Mouse (Mus musculus) CH12.LX (cell line): ENCODE data around the gene Siglecf. TPM values are rescaled to one million over a fixed set of nuclear protein-coding genes. Genes with fewer than 3 reads are reported as not detected.

Source experiments
- DNase-seq: peaks from one replicate; pipeline ENCODE4 v3.0.0-alpha.2; 2013; ENCODE audit errors: extremely low read depth
- H3K27ac ChIP-seq: 2 replicates; pipeline ENCODE4 v1.5.1; 2012; ENCODE audit warnings: low read depth, mild to moderate bottlenecking, control low read depth, moderate library complexity; ENCODE audit not compliant: insufficient read depth
- H3K27me3 ChIP-seq: replicated peaks from 2 replicates; pipeline ENCODE3; 2012; ENCODE audit warnings: inconsistent platforms
- H3K36me3 ChIP-seq, 2 experiments: replicated peaks in 1 of 2; 2 replicates each; pipeline versions ENCODE3 to v1.6.1; 2012; ENCODE audit warnings: inconsistent platforms in 1 of 2, low read length in 1 of 2, mild to moderate bottlenecking in 1 of 2, mixed read lengths in 1 of 2, moderate library complexity in 1 of 2; ENCODE audit not compliant: control insufficient read depth in 1 of 2, insufficient read depth in 1 of 2
- H3K4me1 ChIP-seq, 2 experiments: 2 replicates each; pipeline ENCODE4 v1.6.1; 2012; ENCODE audit warnings: inconsistent platforms in 1 of 2, moderate library complexity in 1 of 2; ENCODE audit not compliant: insufficient read depth in 2 of 2, control insufficient read depth in 1 of 2
- H3K4me2 ChIP-seq: 2 replicates; pipeline ENCODE4 v1.6.1; 2012; ENCODE audit warnings: low read depth, mild to moderate bottlenecking, control low read depth; ENCODE audit not compliant: poor library complexity, insufficient read depth, severe bottlenecking
- H3K4me3 ChIP-seq, 3 experiments: fragments of 150-350 bp in 1 of 3; sonication (generic) in 1 of 3; replicated peaks in 1 of 3; 2 replicates each; pipeline versions ENCODE3 to v1.5.1; 2011 to 2012; ENCODE audit warnings: low read depth in 2 of 3, low read length in 2 of 3, mild to moderate bottlenecking in 2 of 3, moderate library complexity in 2 of 3, control low read depth in 1 of 3, improper control_type of control experiment in 1 of 3, inconsistent platforms in 1 of 3, mixed read lengths in 1 of 3; ENCODE audit not compliant: poor library complexity in 1 of 3
- H3K79me2 ChIP-seq: replicated peaks from 2 replicates; pipeline ENCODE4 v1.6.1; 2012; ENCODE audit warnings: mild to moderate bottlenecking, moderate library complexity; ENCODE audit not compliant: control insufficient read depth, poor library complexity, insufficient read depth, severe bottlenecking; ENCODE audit errors: extremely low read depth
- H3K9ac ChIP-seq: 2 replicates; pipeline ENCODE4 v1.6.1; 2012; ENCODE audit warnings: low read depth, mild to moderate bottlenecking, control low read depth, moderate library complexity; ENCODE audit not compliant: insufficient read depth
- H3K9me3 ChIP-seq: replicated peaks from 2 replicates; pipeline ENCODE3; 2012; ENCODE audit warnings: low read length, inconsistent platforms, mixed read lengths
- BHLHE40 ChIP-seq: IDR thresholded peaks from 2 replicates; pipeline ENCODE4 v1.6.1; 2011; ENCODE audit warnings: mild to moderate bottlenecking, low read depth, low read length, improper control_type of control experiment
- CHD1 ChIP-seq: IDR thresholded peaks from 2 replicates; pipeline ENCODE4 v1.6.1; 2012; ENCODE audit warnings: low read depth, low read length, improper control_type of control experiment, inconsistent platforms
- CHD2 ChIP-seq: IDR thresholded peaks from 2 replicates; pipeline ENCODE4 v1.6.1; 2011; ENCODE audit warnings: low read length, improper control_type of control experiment
- CTCF ChIP-seq, 2 experiments: IDR thresholded peaks in 1 of 2; conservative IDR thresholded peaks in 1 of 2; 2 replicates each; pipeline ENCODE4 v1.5.1; 2011 to 2012; ENCODE audit warnings: low read depth in 2 of 2, low read length in 2 of 2, improper control_type of control experiment in 1 of 2, inconsistent platforms in 1 of 2, mild to moderate bottlenecking in 1 of 2, moderate library complexity in 1 of 2
- E2F4 ChIP-seq: IDR thresholded peaks from 2 replicates; pipeline ENCODE4 v1.6.1; 2011; ENCODE audit warnings: low read depth, low read length, improper control_type of control experiment; ENCODE audit not compliant: insufficient replicate concordance
- ELF1 ChIP-seq: IDR thresholded peaks from 2 replicates; pipeline ENCODE4 v1.6.1; 2014; ENCODE audit warnings: low read depth, mild to moderate bottlenecking, inconsistent platforms, low read length, improper control_type of control experiment
- EP300 ChIP-seq: IDR thresholded peaks from 2 replicates; pipeline ENCODE4 v1.6.1; 2011; ENCODE audit warnings: low read length, improper control_type of control experiment
- ETS1 ChIP-seq: conservative IDR thresholded peaks from 2 replicates; pipeline ENCODE4 v1.6.1; 2012; ENCODE audit warnings: low read depth, mild to moderate bottlenecking, inconsistent platforms, low read length, improper control_type of control experiment, moderate library complexity
- GABPA ChIP-seq: IDR thresholded peaks from 2 replicates; pipeline ENCODE4 v1.6.1; 2012; ENCODE audit warnings: low read depth, low read length, improper control_type of control experiment, inconsistent platforms; ENCODE audit not compliant: insufficient replicate concordance
- HCFC1 ChIP-seq: IDR thresholded peaks from 2 replicates; pipeline ENCODE4 v1.6.1; 2012; ENCODE audit warnings: low read depth, mild to moderate bottlenecking, inconsistent platforms, low read length, improper control_type of control experiment
- IRF4 ChIP-seq: IDR thresholded peaks from 2 replicates; pipeline ENCODE4 v1.6.1; 2014; ENCODE audit warnings: low read depth, mild to moderate bottlenecking, inconsistent platforms, low read length, improper control_type of control experiment
- JUN ChIP-seq: IDR thresholded peaks from 2 replicates; pipeline ENCODE4 v1.6.1; 2011; ENCODE audit warnings: low read depth, mild to moderate bottlenecking, low read length, improper control_type of control experiment, moderate library complexity; ENCODE audit not compliant: insufficient read depth
- JUND ChIP-seq: conservative IDR thresholded peaks from 2 replicates; pipeline ENCODE4 v1.6.1; 2011; ENCODE audit warnings: low read depth, low read length, improper control_type of control experiment
- KAT2A ChIP-seq: IDR thresholded peaks from 2 replicates; pipeline ENCODE4 v1.6.1; 2012; ENCODE audit warnings: low read length, improper control_type of control experiment, inconsistent platforms; ENCODE audit not compliant: insufficient replicate concordance
- MAFK ChIP-seq: IDR thresholded peaks from 2 replicates; pipeline ENCODE4 v1.6.1; 2011; ENCODE audit warnings: low read length, improper control_type of control experiment; ENCODE audit not compliant: insufficient replicate concordance
- MAX ChIP-seq: IDR thresholded peaks from 2 replicates; pipeline ENCODE4 v1.6.1; 2011; ENCODE audit warnings: low read length, improper control_type of control experiment
- MAZ ChIP-seq: IDR thresholded peaks from 2 replicates; pipeline ENCODE4 v1.6.1; 2012; ENCODE audit warnings: low read depth, mild to moderate bottlenecking, inconsistent platforms, low read length, improper control_type of control experiment, moderate library complexity
- MEF2A ChIP-seq: IDR thresholded peaks from 2 replicates; pipeline ENCODE4 v1.6.1; 2014; ENCODE audit warnings: low read depth, mild to moderate bottlenecking, inconsistent platforms, low read length, improper control_type of control experiment, borderline replicate concordance
- MXI1 ChIP-seq: IDR thresholded peaks from 2 replicates; pipeline ENCODE4 v1.6.1; 2011; ENCODE audit warnings: mild to moderate bottlenecking, low read depth, low read length, improper control_type of control experiment
- MYC ChIP-seq: IDR thresholded peaks from 2 replicates; pipeline ENCODE4 v1.6.1; 2011; ENCODE audit warnings: low read depth, mild to moderate bottlenecking, improper control_type of control experiment, low read length
- NELFE ChIP-seq: IDR thresholded peaks from 2 replicates; pipeline ENCODE4 v1.6.1; 2011; ENCODE audit warnings: low read depth, low read length, improper control_type of control experiment
- NRF1 ChIP-seq: IDR thresholded peaks from 2 replicates; pipeline ENCODE4 v1.6.1; 2014; ENCODE audit warnings: low read depth, mild to moderate bottlenecking, inconsistent platforms, low read length, improper control_type of control experiment, moderate library complexity
- PAX5 ChIP-seq: IDR thresholded peaks from 2 replicates; pipeline ENCODE4 v1.6.1; 2012; ENCODE audit warnings: low read length, inconsistent platforms, mixed read lengths
- POLR2A ChIP-seq: IDR thresholded peaks from 2 replicates; pipeline ENCODE4 v1.6.1; 2011; ENCODE audit warnings: low read depth, mild to moderate bottlenecking, improper control_type of control experiment, low read length
- POLR2AphosphoS2 ChIP-seq: IDR thresholded peaks from 2 replicates; pipeline ENCODE4 v1.6.1; 2011; ENCODE audit warnings: low read depth, low read length, improper control_type of control experiment
- RAD21 ChIP-seq: IDR thresholded peaks from 2 replicates; pipeline ENCODE4 v1.6.1; 2011; ENCODE audit warnings: low read depth, mild to moderate bottlenecking, low read length, improper control_type of control experiment, moderate library complexity
- RCOR1 ChIP-seq: conservative IDR thresholded peaks from 2 replicates; pipeline ENCODE4 v1.6.1; 2012; ENCODE audit warnings: low read depth, mild to moderate bottlenecking, inconsistent platforms, low read length, improper control_type of control experiment
- SIN3A ChIP-seq: IDR thresholded peaks from 2 replicates; pipeline ENCODE4 v1.6.1; 2012; ENCODE audit warnings: low read length, improper control_type of control experiment, inconsistent platforms
- SMC3 ChIP-seq: IDR thresholded peaks from 2 replicates; pipeline ENCODE4 v1.6.1; 2011; ENCODE audit warnings: low read depth, low read length, improper control_type of control experiment
- TBP ChIP-seq: conservative IDR thresholded peaks from 2 replicates; pipeline ENCODE4 v1.6.1; 2011; ENCODE audit warnings: low read depth, low read length, improper control_type of control experiment
- TCF12 ChIP-seq: IDR thresholded peaks from 2 replicates; pipeline ENCODE4 v1.6.1; 2014; ENCODE audit warnings: low read depth, mild to moderate bottlenecking, inconsistent platforms, low read length, improper control_type of control experiment
- UBTF ChIP-seq: IDR thresholded peaks from 2 replicates; pipeline ENCODE4 v1.6.1; 2012; ENCODE audit warnings: low read depth, mild to moderate bottlenecking, inconsistent platforms, low read length, improper control_type of control experiment, moderate library complexity
- USF1 ChIP-seq: IDR thresholded peaks from 2 replicates; pipeline ENCODE4 v1.6.1; 2014; ENCODE audit warnings: low read depth, mild to moderate bottlenecking, inconsistent platforms, low read length, improper control_type of control experiment
- USF2 ChIP-seq: conservative IDR thresholded peaks from 2 replicates; pipeline ENCODE4 v1.6.1; 2011; ENCODE audit warnings: low read depth, low read length, improper control_type of control experiment
- ZC3H11A ChIP-seq: IDR thresholded peaks from 2 replicates; pipeline ENCODE4 v1.6.1; 2012; ENCODE audit warnings: low read depth, mild to moderate bottlenecking, inconsistent platforms, low read length, improper control_type of control experiment
- ZKSCAN1 ChIP-seq: IDR thresholded peaks from 2 replicates; pipeline ENCODE4 v1.6.1; 2012; ENCODE audit warnings: low read depth, inconsistent platforms, low read length, improper control_type of control experiment, borderline replicate concordance
- ZMIZ1 ChIP-seq: IDR thresholded peaks from 2 replicates; pipeline ENCODE4 v1.6.1; 2012; ENCODE audit warnings: low read depth, mild to moderate bottlenecking, inconsistent platforms, low read length, improper control_type of control experiment
- ZNF384 ChIP-seq: IDR thresholded peaks from 2 replicates; pipeline ENCODE4 v1.6.1; 2012; ENCODE audit warnings: low read depth, low read length, improper control_type of control experiment, inconsistent platforms
- dilution Hi-C: fragments of 300-500 bp; cut with MboI; formaldehyde crosslinking; loops from 2 replicates; pipeline ENCODE4 v1.14.3; 2020; ENCODE audit warnings: low sequenced_read_pairs; ENCODE audit not compliant: extremely low pct_unique_long_range_greater_than_20kb, extremely low pct_ligation_motif_present
- in situ Hi-C: fragments of 300-500 bp; cut with MboI; formaldehyde crosslinking; loops from 3 replicates; pipeline ENCODE4 v1.14.3; 2019; ENCODE audit warnings: low sequenced_read_pairs, low pct_ligation_motif_present, low pct_unique_long_range_greater_than_20kb, mixed read lengths
- polyA plus RNA-seq: library from polyadenylated mRNA; unstranded; fragments of >175 nt; gene quantifications from 2 replicates; pipeline ENCODE4 v1.2.1, GENCODE M21; 2012; ENCODE audit warnings: low read depth; ENCODE audit not compliant: insufficient read length
- total RNA-seq, 2 experiments: library from RNA; depleted of rRNA; stranded (reverse); fragments of 300-350 nt in 1 of 2; fragments of >200 nt in 1 of 2; gene quantifications; 2 replicates each; pipeline ENCODE4 v1.2.3; 2012 to 2014

Siglecf gene
- total and polyA plus RNA-seq, 3 experiments: 0.34 to 1.7 (median 0.66) TPM

- Histone ChIP-seq H3K27me3 (no peaks in the 10 kb centered on the region), H3K36me3 (peaks cover 14 to 28% of the 10 kb centered on the region in 2 experiments), H3K79me2 (peaks cover 13% of the 10 kb centered on the region), H3K9ac (peak within 1 kb of the TSS; percentile 64), H3K4me3 (peak within 1 kb of the TSS; percentile 80 to 98 (median 92)), H3K4me2 (peak within 1 kb of the TSS; percentile 74), H3K4me1 (peaks cover 7 to 46% of the 10 kb centered on the region in 2 experiments), H3K27ac (peak within 1 kb of the TSS; percentile 44), H3K9me3 (no peaks in the 10 kb centered on the region)
- peak; percentile 97 for DNase-seq
- dilution Hi-C loops (no loop called here), in situ Hi-C loops (no loop called here)
- peak; percentile 28; the same call in 1 of the 2 replicates for TF ChIP-seq MAX
- peak; percentile 86 for TF ChIP-seq HCFC1
- TF ChIP-seq USF1: no peak
- no peak for TF ChIP-seq ZKSCAN1
- TF ChIP-seq CHD2: no peak
- TF ChIP-seq ELF1: peak; percentile 88
- TF ChIP-seq USF2: no peak
- peak; percentile 82; the same call in 1 of the 2 replicates for TF ChIP-seq MXI1
- TF ChIP-seq TCF12: peak; percentile 75
- TF ChIP-seq JUN: no peak
- TF ChIP-seq BHLHE40: no peak
- TF ChIP-seq EP300: no peak
- TF ChIP-seq E2F4: no peak
- TF ChIP-seq GABPA: no peak
- no peak for TF ChIP-seq MAZ
- no peak for TF ChIP-seq POLR2AphosphoS2
- no peak for TF ChIP-seq MAFK
- TF ChIP-seq POLR2A: peak; percentile 85
- no peak for TF ChIP-seq PAX5
- TF ChIP-seq TBP: peak; percentile 79
- TF ChIP-seq SMC3: no peak
- TF ChIP-seq MEF2A: no peak
- peak; percentile 69; the same call in 1 of the 2 replicates for TF ChIP-seq NELFE
- TF ChIP-seq RCOR1: no peak
- TF ChIP-seq KAT2A: peak; percentile 70; the same call in 1 of the 2 replicates
- no peak for TF ChIP-seq UBTF
- no peak for TF ChIP-seq CTCF (conservative IDR thresholded peaks at IDR 0.05 in 1 of 2, IDR thresholded peaks at IDR 0.05 in 1 of 2; ENCODE audit: low read depth in 2 of 2, low read length in 2 of 2)
- peak; percentile 52; the same call in 1 of the 2 replicates for TF ChIP-seq MYC
- TF ChIP-seq JUND: no peak
- TF ChIP-seq ETS1: no peak
- TF ChIP-seq ZNF384: no peak
- no peak for TF ChIP-seq RAD21
- TF ChIP-seq ZC3H11A: no peak
- TF ChIP-seq IRF4: 0 out of 2 replicates have a peak, but pooled peaks have one; percentile 15
- peak; percentile 84 for TF ChIP-seq NRF1
- TF ChIP-seq SIN3A: peak; percentile 50
- no peak for TF ChIP-seq CHD1
- TF ChIP-seq ZMIZ1: no peak; the same call in 1 of the 2 replicates
Observed at GRCm38 (mm10) chr7:43313013-43313428, 38.1 kb upstream of the Siglecf start, which contains the start of gene Zfp715. TSS of gene Zfp715 (minus strand) at chr7:43313294.
